Mouse (Mus musculus): ENCODE results near the gene Pdilt.

Pdilt gene

DNA sequence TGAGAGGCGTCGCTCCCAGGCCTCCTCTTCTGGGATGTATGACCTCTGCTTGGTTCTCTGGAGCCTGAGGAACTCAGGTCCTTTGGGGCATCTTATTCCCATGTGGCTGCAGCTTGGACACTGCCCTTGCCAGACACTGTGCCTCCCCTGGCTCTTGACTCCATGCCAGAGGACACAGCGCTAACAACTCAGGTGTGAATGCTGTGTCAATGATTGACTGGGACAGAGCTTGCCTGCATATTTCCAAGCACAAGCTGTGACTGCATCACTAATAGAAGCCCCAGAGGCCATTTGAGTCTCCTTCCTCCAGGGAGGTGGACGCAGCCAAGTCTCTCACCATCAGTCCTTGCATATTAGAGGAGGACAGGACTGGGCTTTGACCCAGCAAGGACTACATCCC lies 12.1 kb downstream of the Pdilt start:
- no peak for DNase-seq (ENCODE audit: low read depth, low spot score)

DNA sequence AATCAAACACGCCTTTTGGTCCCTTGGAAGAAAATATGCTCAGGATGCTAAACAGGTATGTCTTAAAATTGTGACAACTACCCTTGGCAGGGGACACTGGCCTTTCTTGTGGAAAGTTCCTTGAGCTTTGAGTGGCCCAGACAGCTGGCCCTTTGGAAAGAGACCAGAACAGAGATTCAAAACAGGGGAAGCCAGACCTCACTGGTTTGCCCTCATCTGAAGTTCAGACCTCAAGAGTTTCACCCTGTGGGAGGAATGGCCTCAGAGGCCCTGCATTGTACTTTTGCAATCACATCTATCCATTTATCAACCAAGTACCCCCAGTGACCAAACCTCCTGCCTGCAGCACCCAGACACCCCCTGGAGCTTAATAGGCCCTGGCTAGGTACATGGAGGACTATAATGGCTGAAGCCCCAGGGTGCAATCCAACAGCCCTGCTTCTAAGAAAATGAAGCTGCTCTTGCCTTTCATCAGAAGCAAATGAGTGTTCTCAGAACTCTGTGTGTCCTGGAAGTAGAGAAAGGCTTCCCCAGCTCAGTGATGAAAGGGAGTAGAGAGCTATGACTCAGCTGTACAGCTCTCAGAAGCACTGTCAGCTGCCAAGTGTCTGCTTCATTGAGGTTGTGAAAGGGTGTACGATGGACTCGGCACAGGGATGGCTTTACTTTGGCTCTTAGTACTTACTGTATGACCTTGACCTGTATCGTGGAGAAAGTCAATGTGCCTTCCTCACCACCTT lies 33.1 kb downstream of the Pdilt start:
- no peak for DNase-seq (ENCODE audit: low read depth, low spot score)

DNA sequence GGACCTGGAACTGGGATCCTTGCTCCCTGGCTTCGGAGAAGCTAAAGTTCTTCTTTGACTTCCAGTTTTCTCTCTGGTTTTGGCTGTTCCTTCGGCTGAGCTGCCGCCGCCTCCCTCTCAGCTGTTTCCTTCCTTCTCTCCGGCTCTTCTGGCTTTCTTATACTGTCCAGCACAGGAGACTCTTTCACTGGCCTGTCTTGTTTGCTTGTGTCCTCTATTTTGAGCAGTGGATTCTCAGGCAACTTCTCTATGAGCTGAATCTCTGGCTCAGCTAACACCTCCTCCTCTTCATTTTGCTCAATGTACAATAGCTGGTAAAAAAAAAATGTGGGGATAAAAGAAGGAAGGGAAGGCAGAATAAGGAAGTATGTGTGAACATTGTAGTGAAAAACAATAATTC lies 36.6 kb downstream of the Pdilt start:
- no peak for DNase-seq (ENCODE audit: low read depth, low spot score)

DNA sequence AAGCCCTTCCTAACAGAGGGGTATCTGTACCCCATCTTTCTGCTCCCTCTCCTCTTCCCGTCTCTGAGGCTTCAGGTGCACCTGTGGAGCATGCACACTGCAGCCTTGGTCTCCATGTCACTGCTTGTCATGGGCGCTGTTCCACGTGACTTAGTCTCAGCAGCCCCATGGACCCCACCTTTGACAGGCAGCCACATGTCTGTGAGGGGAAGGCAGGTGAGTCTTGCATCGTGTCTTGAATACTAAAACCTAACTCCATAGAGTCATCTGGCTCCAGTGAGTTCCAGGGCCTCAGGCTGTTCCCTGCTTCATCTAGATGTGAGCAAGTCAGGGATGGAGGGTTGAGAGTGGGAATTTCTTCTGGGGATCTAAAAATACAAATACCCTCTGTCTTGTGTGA lies 39.1 kb downstream of the Pdilt start:
- DNase-seq (ENCODE audit: low read depth, low spot score) = no peak

DNA sequence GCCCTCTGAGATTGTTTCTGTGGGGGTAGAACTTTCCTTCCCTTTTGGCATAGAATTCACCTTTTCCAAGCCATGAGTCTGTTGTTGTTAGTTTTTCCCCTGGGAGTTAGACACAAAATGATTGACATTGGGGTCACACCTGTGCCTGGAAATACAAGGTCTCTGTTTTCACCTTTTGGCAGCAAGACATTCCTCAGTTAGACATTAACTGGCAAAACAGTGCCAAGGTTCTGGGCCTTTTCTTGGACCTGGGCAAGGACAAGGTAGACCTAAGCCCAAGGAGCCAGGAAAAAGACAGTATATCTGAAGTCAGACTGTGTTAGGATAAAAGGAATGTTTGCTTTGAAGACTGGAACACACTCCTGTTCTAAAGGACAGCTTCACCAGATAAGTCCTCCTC lies 44.0 kb downstream of the Pdilt start, which contains the start of gene Umod:
Gene Umod (minus strand): TSS at position 27 of the 400 bp plus-strand sequence.
- no peak for DNase-seq (ENCODE audit: low read depth, low spot score)

DNA sequence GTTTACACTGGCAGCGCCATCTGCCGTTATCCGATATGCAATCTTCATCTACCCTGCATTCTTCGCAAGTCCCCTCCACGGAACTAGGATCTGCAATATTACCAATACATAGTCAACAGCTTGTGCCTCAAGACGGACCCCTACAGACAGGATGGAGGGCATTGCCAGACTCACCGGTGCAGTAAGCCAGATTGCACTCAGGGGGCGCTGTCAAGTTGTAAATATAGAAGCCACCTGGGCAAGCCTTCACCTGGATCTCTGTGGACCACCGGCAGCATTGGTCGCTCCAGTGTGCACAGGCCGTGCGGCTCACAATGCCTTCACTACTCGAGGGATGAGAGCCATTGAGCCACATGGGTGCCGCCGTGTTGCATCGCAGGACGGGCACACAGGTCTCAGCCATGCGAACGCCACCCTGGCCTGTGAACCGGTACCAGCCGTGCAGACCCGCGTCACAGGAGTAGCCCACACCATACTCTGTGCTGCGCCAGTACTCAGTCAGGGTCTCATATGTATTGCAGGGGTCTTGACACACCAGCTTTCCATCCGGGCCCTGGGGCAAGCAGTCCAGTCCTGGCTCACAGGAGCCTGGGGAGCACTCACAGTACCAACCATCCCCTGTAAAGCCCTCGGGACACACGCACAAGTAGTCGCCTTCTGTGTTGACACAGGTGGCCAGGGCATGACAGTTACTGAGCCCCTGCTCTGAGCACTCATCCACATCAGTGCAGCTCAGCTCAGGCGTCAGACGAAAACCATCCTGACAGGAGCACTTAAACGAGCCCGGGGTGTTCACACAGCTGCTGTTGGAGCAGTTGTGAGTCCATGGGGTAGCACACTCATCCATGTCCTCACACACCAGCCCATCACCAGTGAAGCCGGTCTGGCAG lies 46.5 kb downstream of the Pdilt start:
- DNase-seq (ENCODE audit: low read depth, low spot score) = no peak

DNA sequence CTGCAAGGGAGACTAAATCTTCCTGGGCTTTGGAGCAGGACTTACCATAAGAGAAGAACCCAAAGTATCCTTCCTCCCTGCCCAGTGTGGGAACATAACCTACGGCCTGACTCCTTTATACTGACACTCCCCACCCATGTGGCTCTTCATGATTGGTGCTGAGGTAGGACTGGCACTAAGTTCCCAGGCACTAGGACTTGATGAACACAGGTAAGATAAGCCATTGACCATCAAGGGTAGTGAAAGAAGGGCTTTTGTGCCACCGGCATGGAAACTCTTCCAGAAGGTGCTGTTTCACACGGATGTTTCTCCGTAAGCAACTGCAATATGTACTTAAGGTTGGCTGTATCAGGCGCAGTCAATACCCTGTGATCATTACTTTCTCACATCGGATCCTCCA lies 64.1 kb downstream of the Pdilt start, which contains the start of gene Gp2:
Gene Gp2 (minus strand): TSS at position 101 of the 400 bp plus-strand sequence.
- DNase-seq (ENCODE audit: low read depth, low spot score) = no peak

DNA sequence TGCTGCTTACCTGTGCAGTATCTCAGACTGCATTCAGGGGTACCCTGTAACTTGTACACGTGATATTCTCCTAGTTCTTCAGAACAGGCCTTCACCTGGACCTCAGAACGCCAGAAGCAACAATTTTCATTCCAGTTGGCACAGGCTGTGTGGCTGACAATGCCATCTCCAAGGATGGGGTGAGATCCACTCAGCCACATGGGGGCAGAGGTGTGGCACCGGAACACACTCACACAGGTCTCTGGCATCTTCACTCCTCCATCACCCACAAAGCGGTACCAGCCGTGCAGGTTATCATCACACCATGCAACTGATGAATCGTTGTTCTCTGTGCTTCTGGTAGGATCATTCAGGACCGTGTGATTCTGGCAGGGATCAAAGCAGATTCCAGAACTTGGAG lies 69.1 kb downstream of the Pdilt start:
- DNase-seq (ENCODE audit: low read depth, low spot score) = no peak

DNA sequence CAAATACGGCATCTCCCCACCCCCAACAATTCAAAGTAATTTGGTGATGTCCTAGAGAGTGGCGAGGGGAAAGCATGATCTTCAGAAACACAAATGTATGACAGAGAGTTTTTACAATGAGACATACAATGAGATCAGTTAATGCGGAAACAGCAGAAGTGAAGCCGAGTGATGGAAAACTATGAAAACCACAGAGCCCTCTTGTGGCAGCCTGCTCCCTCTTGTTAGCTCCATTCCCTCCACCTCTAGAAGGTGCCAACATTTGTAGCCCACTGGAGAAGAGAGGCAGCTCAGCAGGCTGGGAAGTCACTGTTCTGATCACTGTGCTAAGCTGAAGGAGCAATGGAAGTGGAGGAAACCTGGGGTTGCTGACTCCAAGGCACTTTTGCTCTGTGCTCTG lies 79.4 kb downstream of the Pdilt start:
- no peak for DNase-seq (ENCODE audit: low read depth, low spot score)

DNA sequence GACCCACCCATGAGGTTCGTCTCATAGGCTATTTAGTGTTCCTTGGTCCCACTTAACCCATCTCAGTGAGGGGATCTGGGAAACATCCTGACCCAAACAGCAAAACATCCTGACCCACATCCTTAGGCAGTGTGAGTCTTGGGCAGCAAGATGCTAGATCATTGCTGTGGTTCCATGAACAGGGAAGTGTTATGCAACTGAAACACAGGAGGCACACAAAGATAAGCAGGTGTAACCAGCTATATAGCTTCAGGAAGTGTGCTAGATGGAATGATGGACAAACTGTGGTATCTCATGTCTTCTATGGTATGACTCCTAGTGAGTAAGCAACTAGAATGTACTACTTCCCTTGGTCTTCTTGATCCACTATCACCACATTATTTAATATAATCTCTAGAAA lies 81.4 kb downstream of the Pdilt start:
- DNase-seq (ENCODE audit: low read depth, low spot score) = no peak
